Mouse (Mus musculus): Measurements from ENCODE around the gene Dbp. TPM values are rescaled to one million over a fixed set of nuclear protein-coding genes. Genes with fewer than 3 reads are reported as not detected.

Gene Dbp
- polyA plus RNA-seq, 1 experiment from 2014 or later = 73.2 TPM

GRCm38 (mm10) chr7:45709036-45709435 is 4.1 kb downstream of the Dbp start:
- no peaks in the 10 kb centered on the region for H3K27me3 ChIP-seq
- ChIA-PET CTCF (interaction anchor here (1.1 to 2.2 kb wide), 3 partner anchors 10 to 275 kb away, joined by 3 to 9 read pairs (median 3); partner anchors contain the start of genes Gys1 and Ntn5), POLR2A (interaction anchor here (3.6 kb wide), 1 partner anchor 9 kb away, joined by 28 read pairs; the partner anchor contains the start of gene Sphk2)
- DNase-seq (ENCODE audit: low read depth, low spot score) = no peak
- in situ Hi-C loops (cut with MboI; ENCODE audit: low pct_unique_long_range_greater_than_20kb) = loop anchor here (25.0 kb wide), 1 partner anchor 847 kb away; the partner anchor contains the start of genes Pnkp and Ptov1
- ATAC-seq = no peak
- TF ChIP-seq CTCF (IDR thresholded peaks at IDR 0.05) = no peak

GRCm38 (mm10) chr7:45709677-45710355 is 4.9 kb downstream of the Dbp start:
- ATAC-seq (no peak), DNase-seq (ENCODE audit: low read depth, low spot score) (no peak)
- in situ Hi-C loops (cut with MboI; ENCODE audit: low pct_unique_long_range_greater_than_20kb) = loop anchor here (25.0 kb wide), 1 partner anchor 848 kb away; the partner anchor contains the start of genes Pnkp and Ptov1
- no peak for TF ChIP-seq CTCF (IDR thresholded peaks at IDR 0.05)
- POLR2A ChIA-PET = interaction anchor here (3.6 kb wide), 1 partner anchor 8 kb away, joined by 28 read pairs; the partner anchor contains the start of gene Sphk2
- no peaks in the 10 kb centered on the region for H3K27me3 ChIP-seq
- CTCF ChIA-PET = interaction anchor here (1.1 kb wide), 1 partner anchor 275 kb away, joined by 3 read pairs; the partner anchor contains the start of gene Gys1

GRCm38 (mm10) chr7:45710477-45711191 is 5.7 kb downstream of the Dbp start:
- no peaks in the 10 kb centered on the region for H3K27me3 ChIP-seq
- ATAC-seq (no peak), DNase-seq (ENCODE audit: low read depth, low spot score) (no peak)
- ChIA-PET CTCF (no interaction called here), POLR2A (no interaction called here)
- no peak for TF ChIP-seq CTCF (IDR thresholded peaks at IDR 0.05)
- in situ Hi-C loops (cut with MboI; ENCODE audit: low pct_unique_long_range_greater_than_20kb) = loop anchor here (25.0 kb wide), 1 partner anchor 848 kb away; the partner anchor contains the start of genes Pnkp and Ptov1

GRCm38 (mm10) chr7:45711316-45712021 is 6.6 kb downstream of the Dbp start:
- H3K27me3 ChIP-seq = no peaks in the 10 kb centered on the region
- no peak for TF ChIP-seq CTCF (IDR thresholded peaks at IDR 0.05)
- DNase-seq (ENCODE audit: low read depth, low spot score) (no peak), ATAC-seq (no peak)
- CTCF ChIA-PET = no interaction called here
- in situ Hi-C loops (cut with MboI; ENCODE audit: low pct_unique_long_range_greater_than_20kb) = loop anchor here (25.0 kb wide), 1 partner anchor 849 kb away; the partner anchor contains the start of genes Pnkp and Ptov1
- POLR2A ChIA-PET = no interaction called here

GRCm38 (mm10) chr7:45712022-45712757 is 7.3 kb downstream of the Dbp start:
- H3K27me3 ChIP-seq = no peaks in the 10 kb centered on the region
- POLR2A ChIA-PET = no interaction called here
- CTCF ChIA-PET = no interaction called here
- TF ChIP-seq CTCF (IDR thresholded peaks at IDR 0.05) = no peak
- ATAC-seq (no peak), DNase-seq (ENCODE audit: low read depth, low spot score) (no peak)
- in situ Hi-C loops (cut with MboI; ENCODE audit: low pct_unique_long_range_greater_than_20kb) = loop anchor here (25.0 kb wide), 1 partner anchor 850 kb away; the partner anchor contains the start of genes Pnkp and Ptov1

GRCm38 (mm10) chr7:45713396-45713795 is 8.5 kb downstream of the Dbp start:
- H3K27me3 ChIP-seq = no peaks in the 10 kb centered on the region
- CTCF ChIA-PET = no interaction called here
- in situ Hi-C loops (cut with MboI; ENCODE audit: low pct_unique_long_range_greater_than_20kb) = loop anchor here (25.0 kb wide), 1 partner anchor 851 kb away; the partner anchor contains the start of genes Pnkp and Ptov1
- DNase-seq (ENCODE audit: low read depth, low spot score) = no peak
- no peak for TF ChIP-seq CTCF (IDR thresholded peaks at IDR 0.05)
- ATAC-seq = no peak
- POLR2A ChIA-PET = no interaction called here

GRCm38 (mm10) chr7:45713881-45714520 is 9.1 kb downstream of the Dbp start:
- H3K27me3 ChIP-seq = no peaks in the 10 kb centered on the region
- ChIA-PET CTCF (no interaction called here), POLR2A (no interaction called here)
- in situ Hi-C loops (cut with MboI; ENCODE audit: low pct_unique_long_range_greater_than_20kb) = loop anchor here (25.0 kb wide), 1 partner anchor 852 kb away; the partner anchor contains the start of genes Pnkp and Ptov1
- DNase-seq (ENCODE audit: low read depth, low spot score) (no peak), ATAC-seq (no peak)
- TF ChIP-seq CTCF (IDR thresholded peaks at IDR 0.05) = no peak

- POLR2A ChIA-PET = no interaction called here
- ATAC-seq (peak; percentile 7), DNase-seq (ENCODE audit: low read depth, low spot score) (no peak)
- TF ChIP-seq CTCF (IDR thresholded peaks at IDR 0.05) = no peak
- in situ Hi-C loops (cut with MboI; ENCODE audit: low pct_unique_long_range_greater_than_20kb) = loop anchor here (25.0 kb wide), 1 partner anchor 852 kb away; the partner anchor contains the start of genes Pnkp and Ptov1
- no peaks in the 10 kb centered on the region for H3K27me3 ChIP-seq
- CTCF ChIA-PET = no interaction called here
Observed at GRCm38 (mm10) chr7:45714630-45715089, 9.8 kb downstream of the Dbp start.

GRCm38 (mm10) chr7:45715090-45715708 is 10.3 kb downstream of the Dbp start, which contains the start of gene Rpl18:
Gene Rpl18, plus strand, starts transcription at chr7:45715457.
- CTCF ChIA-PET = no interaction called here
- POLR2A ChIA-PET = no interaction called here
- DNase-seq (ENCODE audit: low read depth, low spot score) (no peak), ATAC-seq (peak; percentile 82)
- no peak for TF ChIP-seq CTCF (IDR thresholded peaks at IDR 0.05)
- H3K27me3 ChIP-seq = no peaks in the 10 kb centered on the region
- in situ Hi-C loops (cut with MboI; ENCODE audit: low pct_unique_long_range_greater_than_20kb) = loop anchor here (25.0 kb wide), 1 partner anchor 853 kb away; the partner anchor contains the start of genes Pnkp and Ptov1
